Mouse (Mus musculus): ENCODE data around the gene Nhlrc2. TPM values are rescaled to one million over a fixed set of nuclear protein-coding genes. Genes with fewer than 3 reads are reported as not detected.
"Not testable (repeated sequence)": the region's sequence is repeated elsewhere in the genome, so short reads cannot be mapped to it uniquely, and the experiment has no call there.

The Nhlrc2 gene
- polyA plus RNA-seq (2012; fragmentation: generic; extraction: Trizol), result 6.8 TPM
- long read RNA-seq, experiment 1, full-length matches to known transcripts, result 1 of 4 reads
- long read RNA-seq, experiment 1, partial matches to known transcripts, result 1 of 4 reads
- long read RNA-seq, experiment 1, other reads (novel, unspliced or antisense), result 2 of 4 reads
- long read RNA-seq, experiment 2, full-length matches to known transcripts, result 43 of 52 reads
- long read RNA-seq, experiment 2, partial matches to known transcripts, result 0 of 52 reads
- long read RNA-seq, experiment 2, other reads (novel, unspliced or antisense), result 9 of 52 reads

DNA sequence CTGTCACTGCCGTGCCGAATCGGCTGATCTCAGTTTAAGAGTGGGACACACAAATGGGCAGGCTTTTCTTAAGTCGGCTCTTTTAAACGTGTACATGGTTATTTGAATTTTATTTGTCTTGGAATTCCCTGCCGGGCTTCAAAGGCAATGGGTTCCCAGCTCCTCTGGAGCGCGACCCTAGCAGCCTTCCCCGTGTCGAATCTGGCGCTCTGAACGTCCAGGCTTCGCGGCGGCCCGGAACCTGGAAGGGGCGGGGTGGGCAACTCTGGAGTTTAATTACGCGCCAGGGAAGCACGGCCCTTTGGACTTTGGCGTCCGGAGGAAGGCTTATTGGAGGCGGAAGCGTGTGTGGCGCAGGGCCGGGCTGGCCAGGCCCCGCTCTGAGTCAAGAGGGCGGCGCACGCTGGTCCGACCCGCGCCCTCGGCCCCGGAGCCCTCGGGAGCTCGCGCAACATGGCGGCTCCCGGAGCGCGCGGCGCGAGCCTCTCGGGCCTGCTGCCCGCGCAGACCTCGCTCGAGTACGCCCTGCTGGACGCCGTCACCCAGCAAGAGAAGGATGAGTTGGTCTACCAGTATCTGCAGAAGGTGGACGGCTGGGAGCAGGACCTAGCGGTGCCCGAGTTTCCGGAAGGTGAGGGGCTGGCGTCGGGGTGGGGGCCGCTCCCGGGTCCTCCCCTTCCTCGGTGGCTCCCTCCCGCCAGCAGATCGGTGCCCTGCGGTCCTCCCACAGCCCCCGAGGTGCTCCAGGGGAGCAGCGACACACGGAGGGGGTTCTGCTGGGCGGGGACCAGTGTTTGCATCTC lies at the start of gene Nhlrc2:
Gene Nhlrc2 (plus strand): TSS at position 32 of the 803 bp plus-strand sequence.
- H3ac ChIP-seq (ENCODE audit: control insufficient read depth, insufficient read length, low read depth), result peak within 1 kb of the TSS; percentile 98
- peaks cover 35% of the 10 kb centered on the region for H3K36me3 ChIP-seq (ENCODE audit: control insufficient read depth, insufficient read depth)
- no peak for TF ChIP-seq MYOD1 (IDR thresholded peaks at IDR 0.05; ENCODE audit: control insufficient read depth, insufficient read length, low read depth)
- peak; percentile 13 for TF ChIP-seq MAX (IDR thresholded peaks at IDR 0.05)
- TF ChIP-seq CTCF (IDR thresholded peaks at IDR 0.05; ENCODE audit: control insufficient read depth, insufficient read depth, insufficient read length), result no peak
- H3K4me3 ChIP-seq (ENCODE audit: insufficient read depth, poor library complexity, severe bottlenecking), result peak within 1 kb of the TSS; percentile 59
- H3K79me3 ChIP-seq (ENCODE audit: low read depth), result peaks cover 30% of the 10 kb centered on the region
- no peaks in the 10 kb centered on the region for H3K27me3 ChIP-seq (ENCODE audit: control insufficient read depth, insufficient read depth, insufficient read length)
- H3K79me2 ChIP-seq (ENCODE audit: control insufficient read depth, insufficient read depth), result peaks cover 49% of the 10 kb centered on the region

DNA sequence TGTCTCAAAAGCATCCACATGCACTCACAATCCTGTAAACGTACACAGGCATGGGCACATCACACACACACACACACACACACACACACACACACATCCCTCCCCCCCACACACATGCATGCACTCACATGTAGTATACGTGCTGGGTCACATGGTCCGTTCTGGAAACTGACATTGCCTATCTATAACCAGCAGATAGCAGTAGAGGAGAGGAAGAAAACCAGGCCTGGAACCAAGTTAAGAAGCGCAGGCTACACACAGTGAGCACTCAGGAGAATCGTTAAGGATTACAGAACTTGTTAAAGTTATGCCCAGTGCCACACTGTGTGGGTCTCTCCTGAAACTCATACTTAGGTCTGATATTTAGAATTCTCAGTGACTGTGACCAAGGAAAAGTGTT lies 45.0 kb upstream of the Nhlrc2 start:
- H3ac ChIP-seq (ENCODE audit: control insufficient read depth, insufficient read length, low read depth); H3K79me2 ChIP-seq (ENCODE audit: control insufficient read depth, insufficient read depth); H3K36me3 ChIP-seq (ENCODE audit: control insufficient read depth, insufficient read depth); H3K4me3 ChIP-seq (ENCODE audit: insufficient read depth, poor library complexity, severe bottlenecking); H3K79me3 ChIP-seq (ENCODE audit: low read depth); H3K27me3 ChIP-seq (ENCODE audit: control insufficient read depth, insufficient read depth, insufficient read length): not testable (repeated sequence)

DNA sequence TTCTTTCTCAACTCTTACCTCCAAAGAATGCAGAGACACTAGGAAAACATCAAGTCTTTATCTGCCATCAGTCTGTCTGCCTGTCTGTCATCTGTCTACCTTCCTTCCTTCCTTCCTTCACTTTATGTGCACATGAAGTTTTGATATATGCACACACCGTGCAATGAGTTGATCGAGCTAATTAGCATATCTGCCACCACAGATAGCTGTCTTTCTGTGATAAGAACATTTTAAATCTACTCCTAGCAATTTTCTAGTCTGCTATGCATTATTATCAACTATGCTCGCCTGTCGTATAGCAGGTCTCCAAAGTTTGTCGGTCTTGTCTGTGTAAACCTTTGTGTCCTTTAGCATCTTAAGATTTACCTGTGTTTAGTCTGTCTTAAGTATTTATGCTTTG lies 44.5 kb upstream of the Nhlrc2 start:
- not testable (repeated sequence) for H3K4me3 ChIP-seq (ENCODE audit: insufficient read depth, poor library complexity, severe bottlenecking); H3K79me2 ChIP-seq (ENCODE audit: control insufficient read depth, insufficient read depth); H3K36me3 ChIP-seq (ENCODE audit: control insufficient read depth, insufficient read depth); H3ac ChIP-seq (ENCODE audit: control insufficient read depth, insufficient read length, low read depth); H3K27me3 ChIP-seq (ENCODE audit: control insufficient read depth, insufficient read depth, insufficient read length); H3K79me3 ChIP-seq (ENCODE audit: low read depth)

DNA sequence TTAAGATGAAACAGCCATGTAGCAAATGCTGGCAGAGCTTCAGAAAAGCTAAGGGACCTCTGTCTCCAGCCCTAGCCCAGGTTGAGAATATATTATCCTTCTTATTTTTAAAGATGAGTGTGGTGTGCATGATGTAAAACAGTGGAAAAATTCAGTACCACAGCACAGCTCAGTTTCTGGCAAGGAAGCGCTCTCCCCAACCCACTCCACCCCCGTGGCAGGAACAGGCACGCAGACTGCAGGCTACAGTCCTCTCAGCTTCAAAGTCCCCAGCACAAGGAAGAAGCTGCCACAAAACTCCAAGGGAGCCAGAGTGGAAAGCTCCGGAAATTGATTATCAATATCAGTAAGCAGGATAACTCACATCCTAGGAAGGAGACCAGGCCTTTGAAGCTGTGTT lies 36.9 kb upstream of the Nhlrc2 start:
- not testable (repeated sequence) for H3K4me3 ChIP-seq (ENCODE audit: insufficient read depth, poor library complexity, severe bottlenecking); H3K27me3 ChIP-seq (ENCODE audit: control insufficient read depth, insufficient read depth, insufficient read length); H3K79me3 ChIP-seq (ENCODE audit: low read depth); H3K79me2 ChIP-seq (ENCODE audit: control insufficient read depth, insufficient read depth); H3K36me3 ChIP-seq (ENCODE audit: control insufficient read depth, insufficient read depth); H3ac ChIP-seq (ENCODE audit: control insufficient read depth, insufficient read length, low read depth)

DNA sequence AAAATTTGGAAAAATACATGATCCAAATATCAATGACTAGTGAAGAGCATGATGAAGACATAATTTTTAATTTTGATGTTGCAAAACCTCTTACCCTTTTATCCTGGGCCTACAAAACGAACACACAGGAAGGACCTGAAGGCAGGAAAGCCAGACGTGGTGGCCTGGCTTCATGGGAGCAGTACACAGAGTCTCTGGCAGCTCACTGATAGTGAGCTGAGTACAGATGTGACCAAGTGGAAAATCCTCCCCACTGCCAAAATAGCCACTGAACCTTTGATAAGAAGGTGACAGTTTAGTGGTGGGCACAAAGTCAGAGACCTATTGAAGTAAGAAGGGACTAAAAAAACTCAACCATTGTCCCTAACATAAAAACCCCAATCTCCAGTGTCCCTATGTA lies 34.5 kb upstream of the Nhlrc2 start:
- H3K36me3 ChIP-seq (ENCODE audit: control insufficient read depth, insufficient read depth); H3K4me3 ChIP-seq (ENCODE audit: insufficient read depth, poor library complexity, severe bottlenecking); H3K79me2 ChIP-seq (ENCODE audit: control insufficient read depth, insufficient read depth); H3ac ChIP-seq (ENCODE audit: control insufficient read depth, insufficient read length, low read depth); H3K79me3 ChIP-seq (ENCODE audit: low read depth); H3K27me3 ChIP-seq (ENCODE audit: control insufficient read depth, insufficient read depth, insufficient read length): not testable (repeated sequence)

DNA sequence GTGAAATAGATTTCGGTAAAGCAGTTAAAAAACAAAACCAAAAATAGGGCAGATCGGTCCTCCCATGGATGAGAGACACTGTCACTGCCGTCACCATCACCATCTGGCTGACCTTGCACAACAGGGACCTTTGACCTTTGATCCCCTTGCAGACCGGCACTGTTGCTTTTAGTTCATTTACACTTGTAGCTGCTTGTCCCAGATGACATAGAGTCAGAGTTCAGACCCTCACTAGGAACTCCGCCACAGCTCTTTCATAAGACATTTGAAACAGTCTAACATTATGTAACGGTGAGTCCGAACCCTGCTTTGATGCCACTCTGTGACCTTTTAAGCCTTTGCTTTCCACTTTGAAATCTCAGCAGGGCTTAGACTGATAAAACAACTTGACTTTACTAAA lies 28.7 kb upstream of the Nhlrc2 start:
- H3K4me3 ChIP-seq (ENCODE audit: insufficient read depth, poor library complexity, severe bottlenecking); H3K36me3 ChIP-seq (ENCODE audit: control insufficient read depth, insufficient read depth); H3K27me3 ChIP-seq (ENCODE audit: control insufficient read depth, insufficient read depth, insufficient read length); H3K79me2 ChIP-seq (ENCODE audit: control insufficient read depth, insufficient read depth); H3ac ChIP-seq (ENCODE audit: control insufficient read depth, insufficient read length, low read depth); H3K79me3 ChIP-seq (ENCODE audit: low read depth): not testable (repeated sequence)

DNA sequence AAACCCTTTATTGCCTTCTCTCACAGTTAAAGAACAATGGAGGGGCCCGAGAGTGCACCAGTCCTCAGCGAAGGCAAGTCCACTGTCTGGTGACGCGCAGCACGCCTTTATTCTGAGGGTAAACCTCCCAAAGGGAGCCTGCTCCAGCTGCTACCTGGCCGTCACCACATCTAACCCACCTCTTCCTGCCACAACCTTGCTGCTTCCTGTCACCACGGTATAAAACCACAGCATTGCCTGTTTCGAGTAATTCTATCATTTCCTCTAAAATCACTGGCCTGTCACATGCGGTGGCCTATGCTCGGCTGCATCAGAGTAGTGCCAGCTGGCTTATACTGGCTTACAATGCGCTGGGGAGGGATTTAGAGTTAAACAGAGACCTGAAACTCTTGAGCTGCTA lies 17.5 kb upstream of the Nhlrc2 start:
- H3ac ChIP-seq (ENCODE audit: control insufficient read depth, insufficient read length, low read depth); H3K79me2 ChIP-seq (ENCODE audit: control insufficient read depth, insufficient read depth); H3K27me3 ChIP-seq (ENCODE audit: control insufficient read depth, insufficient read depth, insufficient read length); H3K4me3 ChIP-seq (ENCODE audit: insufficient read depth, poor library complexity, severe bottlenecking); H3K36me3 ChIP-seq (ENCODE audit: control insufficient read depth, insufficient read depth); H3K79me3 ChIP-seq (ENCODE audit: low read depth): not testable (repeated sequence)

DNA sequence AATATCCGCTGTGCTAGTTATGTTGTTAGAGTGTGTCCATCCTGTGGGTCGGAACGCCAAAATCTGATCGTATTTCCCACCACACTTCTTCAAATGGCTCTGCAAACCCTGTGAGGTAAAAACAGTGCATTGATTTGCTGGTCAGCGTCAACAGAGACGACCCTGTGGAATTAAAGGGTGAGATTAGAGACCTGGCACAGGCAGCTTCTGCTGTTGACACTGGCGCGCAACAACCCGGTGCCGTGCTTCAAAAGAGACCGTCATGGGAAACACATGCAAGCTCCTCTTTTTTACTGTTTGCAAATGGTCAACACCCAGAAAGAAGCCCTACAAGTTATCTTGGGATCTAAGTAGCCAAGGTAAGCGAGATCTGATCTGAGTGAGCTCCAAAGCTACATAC lies 16.8 kb upstream of the Nhlrc2 start:
- no peaks in the 10 kb centered on the region for H3K79me3 ChIP-seq (ENCODE audit: low read depth)
- no peaks in the 10 kb centered on the region for H3K79me2 ChIP-seq (ENCODE audit: control insufficient read depth, insufficient read depth)
- TF ChIP-seq USF1 (IDR thresholded peaks at IDR 0.05; ENCODE audit: low read depth), result no peak
- no peak for TF ChIP-seq MYOG (IDR thresholded peaks at IDR 0.05; ENCODE audit: control insufficient read depth, extremely low read depth, insufficient read length)
- no peak for TF ChIP-seq MAX (IDR thresholded peaks at IDR 0.05)
- no peaks in the 10 kb centered on the region for H3K27me3 ChIP-seq (ENCODE audit: control insufficient read depth, insufficient read depth, insufficient read length)
- no peak overlapping the region for H3ac ChIP-seq (ENCODE audit: control insufficient read depth, insufficient read length, low read depth)
- no peak overlapping the region for H3K4me3 ChIP-seq (ENCODE audit: insufficient read depth, poor library complexity, severe bottlenecking)
- H3K36me3 ChIP-seq (ENCODE audit: control insufficient read depth, insufficient read depth), result peaks cover 10% of the 10 kb centered on the region

Data from C2C12 (cell line).